Mouse (Mus musculus) limb, embryonic 11.5 days (tissue): ENCODE data around the gene Chaf1a. TPM values are rescaled to one million over a fixed set of nuclear protein-coding genes. Genes with fewer than 3 reads are reported as not detected.
A peak's percentile ranks its signal among the peaks of the same experiment; 100 is the strongest.
"Not testable (repeated sequence)": the region's sequence is repeated elsewhere in the genome, so short reads cannot be mapped to it uniquely, and the experiment has no call there.

ENCODE experiments used
- ATAC-seq: fragments of 200-750 bp; cut with Nextera tagmentation; 2 replicates; pipeline ENCODE4 v1.8.0; 2017; ENCODE audit warnings: low read depth; ENCODE audit not compliant: insufficient number of reproducible peaks, low FRiP score, low TSS enrichment
- DNase-seq: peaks from one replicate; pipeline ENCODE4 v3.0.0-alpha.2; 2015; ENCODE audit warnings: low spot score
- H3K27ac ChIP-seq: fragments of 300-500 bp; sonication (generic); replicated peaks from 2 replicates; pipeline ENCODE4 v1.5.1; 2014; ENCODE audit warnings: low read depth, mild to moderate bottlenecking, low read length
- H3K27me3 ChIP-seq: fragments of 300-500 bp; sonication (generic); 2 replicates; pipeline ENCODE4 v1.6.1; 2014; ENCODE audit warnings: mild to moderate bottlenecking, low read length, mixed read lengths; ENCODE audit not compliant: control insufficient read depth, insufficient read depth
- H3K36me3 ChIP-seq: fragments of 300-500 bp; sonication (generic); 2 replicates; pipeline ENCODE4 v1.6.1; 2014; ENCODE audit warnings: mild to moderate bottlenecking, low read length, moderate library complexity, mixed read lengths; ENCODE audit not compliant: control insufficient read depth, insufficient read depth
- H3K4me1 ChIP-seq: fragments of 300-500 bp; sonication (generic); 2 replicates; pipeline ENCODE4 v1.6.1; 2014; ENCODE audit warnings: low read length, mixed read lengths; ENCODE audit not compliant: control insufficient read depth, insufficient read depth
- H3K4me2 ChIP-seq: fragments of 300-500 bp; sonication (generic); 2 replicates; pipeline ENCODE4 v1.6.1; 2014; ENCODE audit warnings: low read depth, mild to moderate bottlenecking, moderate library complexity; ENCODE audit not compliant: severe bottlenecking
- H3K4me3 ChIP-seq: fragments of 300-500 bp; sonication (generic); 2 replicates; pipeline ENCODE4 v1.5.1; 2014; ENCODE audit warnings: low read depth, low read length
- H3K9ac ChIP-seq: fragments of 300-500 bp; sonication (generic); 2 replicates; pipeline ENCODE4 v1.6.1; 2014; ENCODE audit warnings: mild to moderate bottlenecking, low read length
- H3K9me3 ChIP-seq: fragments of 300-500 bp; sonication (generic); 2 replicates; pipeline ENCODE4 v1.6.1; 2016; ENCODE audit warnings: low read length; ENCODE audit not compliant: control insufficient read depth
- WGBS: fragments of 180-500 bp; shearing (Covaris S2); extraction: QIAGEN DNeasy Blood & Tissue Kit; methylation state at CpG from one replicate; pipeline ENCODE4 v1.1.7; 2014; 5-methylcytosine and 5-hydroxymethylcytosine counted together
- polyA plus RNA-seq: library from polyadenylated mRNA; unstranded; fragments of >200 nt; fragmentation: Nextera tagmentation; extraction: Ambion mirVana; gene quantifications from 2 replicates; pipeline ENCODE4 v1.2.1, GENCODE M21; 2014

The Chaf1a gene
- polyA plus RNA-seq, 1 experiment from 2014 or later = 32.7 TPM

DNA sequence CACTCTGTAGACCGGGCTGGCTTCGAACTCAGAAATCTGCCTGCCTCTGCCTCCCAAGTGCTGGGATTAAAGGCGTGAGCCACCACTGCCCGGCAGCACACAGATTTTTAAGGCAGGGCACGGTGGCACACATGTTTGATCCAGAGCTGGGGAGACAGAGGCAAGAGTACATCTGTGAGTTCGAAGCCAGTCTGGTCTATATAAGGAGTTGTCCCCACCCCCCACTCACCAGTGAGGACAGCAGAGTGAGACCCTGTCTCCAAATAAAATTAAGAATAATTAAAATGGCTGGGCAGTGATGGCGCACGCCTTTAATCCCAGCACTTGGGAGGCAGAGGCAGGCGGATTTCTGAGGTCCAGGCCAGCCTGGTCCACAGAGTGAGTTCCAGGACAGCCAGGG lies 38.1 kb downstream of the Chaf1a start:
- not testable (repeated sequence) for H3K27me3 ChIP-seq, H3K9ac ChIP-seq, H3K9me3 ChIP-seq, ATAC-seq, H3K36me3 ChIP-seq, H3K4me3 ChIP-seq, DNase-seq, H3K27ac ChIP-seq
- Histone ChIP-seq H3K4me1 (peaks cover 11% of the 10 kb centered on the region), H3K4me2 (peak overlapping the region; percentile 3)
- WGBS = 62% methylated on average over 9 of the region's 9 CpGs

GRCm38 (mm10) chr17:56078880-56079795 lies 38.9 kb downstream of the Chaf1a start, which contains the start of gene Hdgfl2:
Gene Hdgfl2, plus strand, starts transcription at chr17:56079634.
- DNase-seq = peak; percentile 99
- Histone ChIP-seq H3K27me3 (no peaks in the 10 kb centered on the region), H3K4me1 (peaks cover 11% of the 10 kb centered on the region), H3K4me3 (peak within 1 kb of the TSS; percentile 80), H3K27ac (0 out of 2 replicates have a peak within 1 kb of the TSS, but pooled peaks have one; percentile 12), H3K4me2 (peak within 1 kb of the TSS; percentile 99), H3K9me3 (no peaks in the 10 kb centered on the region), H3K9ac (peak within 1 kb of the TSS; percentile 67), H3K36me3 (peaks cover 3% of the 10 kb centered on the region; the same call in 1 of the 2 replicates)
- WGBS = under 1% methylated on average over 61 of the region's 61 CpGs
- ATAC-seq = peak; percentile 93

- Histone ChIP-seq H3K27ac (0 out of 2 replicates have a peak overlapping the region, but pooled peaks have one; percentile 12), H3K9ac (peak overlapping the region; percentile 67), H3K27me3 (no peaks in the 10 kb centered on the region), H3K4me1 (peaks cover 11% of the 10 kb centered on the region), H3K36me3 (peaks cover 4% of the 10 kb centered on the region; the same call in 1 of the 2 replicates), H3K4me2 (peak overlapping the region; percentile 99), H3K4me3 (peak overlapping the region; percentile 80), H3K9me3 (no peaks in the 10 kb centered on the region)
- DNase-seq (no peak), ATAC-seq (no peak)
- WGBS = 2% methylated on average over 11 of the region's 11 CpGs
Measured at GRCm38 (mm10) chr17:56079921-56080320, 39.7 kb downstream of the Chaf1a start.

DNA sequence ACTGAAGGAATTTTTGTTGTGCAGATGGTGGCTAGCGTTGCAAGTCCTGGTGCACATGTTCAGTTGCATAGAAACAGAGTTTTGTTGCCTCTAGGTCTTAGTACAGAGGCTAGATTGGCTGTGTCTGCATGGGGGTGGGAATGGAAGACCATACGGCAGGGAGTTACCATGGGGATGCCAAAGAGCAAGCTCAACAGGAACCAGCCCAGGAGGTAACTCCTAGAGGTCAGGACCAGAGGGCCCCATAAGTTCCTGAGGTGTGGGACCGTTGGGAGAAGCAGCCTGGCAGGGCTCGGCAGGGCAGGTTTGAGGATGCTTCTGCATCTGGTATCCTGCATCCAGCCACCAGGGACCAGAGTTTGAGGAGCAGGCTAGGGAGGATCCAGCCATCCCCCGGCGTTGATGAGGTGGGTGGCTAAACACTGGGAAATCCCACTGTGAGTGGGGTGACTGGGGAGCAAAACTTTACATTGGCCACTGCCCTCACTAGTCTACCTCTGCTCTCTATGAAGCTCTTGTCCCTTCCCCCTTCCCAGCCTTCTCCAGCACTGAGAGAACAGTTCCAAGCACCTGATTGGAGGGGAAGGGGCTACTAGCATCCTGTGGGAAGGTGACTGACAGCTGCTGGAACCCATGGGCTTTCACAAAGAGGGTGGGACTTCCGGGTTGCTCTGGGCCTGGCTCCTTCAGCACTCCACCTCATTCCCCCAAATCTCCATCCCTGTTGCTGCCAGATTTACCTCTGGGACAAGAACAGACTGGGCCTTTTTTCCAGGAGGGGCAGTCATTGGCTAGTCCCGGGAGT lies 40.7 kb downstream of the Chaf1a start:
- no peaks in the 10 kb centered on the region for H3K27me3 ChIP-seq
- H3K4me2 ChIP-seq = peak overlapping the region; percentile 99
- H3K9ac ChIP-seq = peak overlapping the region; percentile 67
- H3K36me3 ChIP-seq = peaks cover 4% of the 10 kb centered on the region; the same call in 1 of the 2 replicates
- peak overlapping the region; percentile 80 for H3K4me3 ChIP-seq
- peak; percentile 18; the same call in 1 of the 2 replicates for ATAC-seq
- H3K27ac ChIP-seq = 0 out of 2 replicates have a peak overlapping the region, but pooled peaks have one; percentile 10
- DNase-seq = peak; percentile 81
- peaks cover 11% of the 10 kb centered on the region for H3K4me1 ChIP-seq
- WGBS = 9% methylated on average over 8 of the region's 8 CpGs
- no peaks in the 10 kb centered on the region for H3K9me3 ChIP-seq

DNA sequence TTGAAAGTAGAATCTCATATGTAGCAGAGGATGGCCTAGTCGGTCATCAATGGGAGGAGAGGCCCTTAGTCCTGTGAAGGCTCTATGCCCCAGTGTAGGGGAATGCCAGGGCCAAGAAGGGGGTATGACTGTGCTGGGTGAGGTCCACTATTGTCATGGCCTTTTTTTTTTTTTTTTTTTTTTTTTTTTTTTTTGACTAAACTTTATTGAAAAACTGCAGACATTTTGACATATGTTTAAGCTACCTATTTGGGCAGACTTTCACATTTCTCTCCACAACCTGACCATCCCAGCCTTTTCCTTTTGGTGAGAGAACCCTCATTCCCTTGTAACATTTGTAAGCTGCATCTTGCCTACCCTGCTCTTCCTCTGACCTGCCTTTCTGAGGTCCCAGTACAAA lies 52.1 kb downstream of the Chaf1a start:
- Histone ChIP-seq H3K27me3 (no peaks in the 10 kb centered on the region), H3K9ac (no peak overlapping the region), H3K4me1 (no peaks in the 10 kb centered on the region), H3K9me3 (no peaks in the 10 kb centered on the region), H3K4me2 (no peak overlapping the region), H3K4me3 (no peak overlapping the region), H3K27ac (no peak overlapping the region), H3K36me3 (peaks cover 26% of the 10 kb centered on the region)
- WGBS = 74% methylated on average over 1 of the region's 1 CpGs
- no peak for ATAC-seq
- DNase-seq = no peak

- H3K27ac ChIP-seq = no peak overlapping the region
- no peaks in the 10 kb centered on the region for H3K9me3 ChIP-seq
- H3K36me3 ChIP-seq = peaks cover 30% of the 10 kb centered on the region
- no peak overlapping the region for H3K9ac ChIP-seq
- 100% methylated on average over 1 of the region's 1 CpGs for WGBS
- no peaks in the 10 kb centered on the region for H3K4me1 ChIP-seq
- DNase-seq (no peak), ATAC-seq (no peak)
- no peaks in the 10 kb centered on the region for H3K27me3 ChIP-seq
- H3K4me3 ChIP-seq = no peak overlapping the region
- H3K4me2 ChIP-seq = no peak overlapping the region
Measured at GRCm38 (mm10) chr17:56092794-56093193, 52.6 kb downstream of the Chaf1a start.

- Histone ChIP-seq H3K27ac (no peak overlapping the region), H3K4me1 (no peaks in the 10 kb centered on the region), H3K9ac (no peak overlapping the region), H3K27me3 (no peaks in the 10 kb centered on the region), H3K4me2 (no peak overlapping the region), H3K9me3 (no peaks in the 10 kb centered on the region), H3K4me3 (no peak overlapping the region), H3K36me3 (peaks cover 52% of the 10 kb centered on the region)
- ATAC-seq = no peak
- 91% methylated on average over 12 of the region's 12 CpGs for WGBS
- no peak for DNase-seq
Measured at GRCm38 (mm10) chr17:56096883-56097282, 56.6 kb downstream of the Chaf1a start.

GRCm38 (mm10) chr17:56098180-56098579 lies 57.9 kb downstream of the Chaf1a start:
- Histone ChIP-seq H3K9ac (no peak overlapping the region), H3K4me1 (no peaks in the 10 kb centered on the region), H3K27me3 (no peaks in the 10 kb centered on the region), H3K4me2 (no peak overlapping the region), H3K9me3 (no peaks in the 10 kb centered on the region), H3K27ac (no peak overlapping the region), H3K36me3 (peaks cover 59% of the 10 kb centered on the region), H3K4me3 (no peak overlapping the region)
- DNase-seq = no peak
- ATAC-seq = no peak
- 87% methylated on average over 6 of the region's 8 CpGs for WGBS
